Mouse (Mus musculus): ENCODE results near the gene Tia1.

- TF ChIP-seq GATA1 (IDR thresholded peaks at IDR 0.05; ENCODE audit: borderline replicate concordance, low read length) (no peak), FLI1 (IDR thresholded peaks at IDR 0.05; ENCODE audit: low read length) (no peak)
Measured at GRCm38 (mm10) chr6:86426358-86426757, 22.3 kb downstream of the Tia1 start, which contains the start of gene Gm44790.
